Mouse (Mus musculus) spleen, postnatal 10 days (tissue): Measurements from ENCODE around the gene Aldh1b1.

Experiments
- DNase-seq, 2 experiments: peaks; one replicate each; pipeline ENCODE4 v3.0.0; 2021 to 2022; ENCODE audit warnings: low spot score in 2 of 2

Aldh1b1 gene

GRCm38 (mm10) chr4:45826275-45827040, 27.6 kb downstream of the Aldh1b1 start, which contains the start of gene Igfbpl1:
Gene Igfbpl1 (minus strand): TSS chr4:45826923.
- DNase-seq, result no peak

GRCm38 (mm10) chr4:45829907-45830759, 31.3 kb downstream of the Aldh1b1 start:
- DNase-seq, result no peak

- DNase-seq, result no peak
These were observed 33.2 kb downstream of the Aldh1b1 start for GRCm38 (mm10) chr4:45831996-45832395.

- no peak for DNase-seq
These were observed 34.6 kb downstream of the Aldh1b1 start for GRCm38 (mm10) chr4:45833461-45833860.

GRCm38 (mm10) chr4:45844355-45844754, 45.5 kb downstream of the Aldh1b1 start:
- peak; percentile 14 to 59 for DNase-seq

GRCm38 (mm10) chr4:45846263-45846662, 47.4 kb downstream of the Aldh1b1 start:
- no peak for DNase-seq

- no peak for DNase-seq
These were observed 49.4 kb downstream of the Aldh1b1 start, which contains the start of gene Stra6l for GRCm38 (mm10) chr4:45848109-45848824. Gene Stra6l (plus strand): TSS chr4:45848664.

GRCm38 (mm10) chr4:45848825-45849156, 50.0 kb downstream of the Aldh1b1 start:
- no peak for DNase-seq

GRCm38 (mm10) chr4:45849419-45849818, 50.6 kb downstream of the Aldh1b1 start:
- no peak for DNase-seq

GRCm38 (mm10) chr4:45851640-45852051, 52.8 kb downstream of the Aldh1b1 start:
- no peak for DNase-seq

GRCm38 (mm10) chr4:45853496-45854246, 54.8 kb downstream of the Aldh1b1 start:
- no peak for DNase-seq
